Mouse (Mus musculus) neutrophil, adult 5-6 weeks (primary cell): ENCODE data around the gene Fkrp. TPM values are rescaled to one million over a fixed set of nuclear protein-coding genes. Genes with fewer than 3 reads are reported as not detected.

Source experiments
- ATAC-seq: fragments of 151-379, 151-347 bp; 2 replicates; pipeline ENCODE4 v1.8.0; 2017; ENCODE audit warnings: mild to moderate bottlenecking, moderate TSS enrichment; ENCODE audit not compliant: insufficient number of reproducible peaks, poor library complexity, low FRiP score, severe bottlenecking; ENCODE audit errors: extremely low read depth
- total RNA-seq: library from RNA; stranded (forward); fragments of 200-1000 nt; gene quantifications from 2 replicates; pipeline ENCODE4 v1.2.3, GENCODE M21; 2017

The Fkrp gene
- total RNA-seq, 1 experiment from 2014 or later, result 14.3 TPM

DNA sequence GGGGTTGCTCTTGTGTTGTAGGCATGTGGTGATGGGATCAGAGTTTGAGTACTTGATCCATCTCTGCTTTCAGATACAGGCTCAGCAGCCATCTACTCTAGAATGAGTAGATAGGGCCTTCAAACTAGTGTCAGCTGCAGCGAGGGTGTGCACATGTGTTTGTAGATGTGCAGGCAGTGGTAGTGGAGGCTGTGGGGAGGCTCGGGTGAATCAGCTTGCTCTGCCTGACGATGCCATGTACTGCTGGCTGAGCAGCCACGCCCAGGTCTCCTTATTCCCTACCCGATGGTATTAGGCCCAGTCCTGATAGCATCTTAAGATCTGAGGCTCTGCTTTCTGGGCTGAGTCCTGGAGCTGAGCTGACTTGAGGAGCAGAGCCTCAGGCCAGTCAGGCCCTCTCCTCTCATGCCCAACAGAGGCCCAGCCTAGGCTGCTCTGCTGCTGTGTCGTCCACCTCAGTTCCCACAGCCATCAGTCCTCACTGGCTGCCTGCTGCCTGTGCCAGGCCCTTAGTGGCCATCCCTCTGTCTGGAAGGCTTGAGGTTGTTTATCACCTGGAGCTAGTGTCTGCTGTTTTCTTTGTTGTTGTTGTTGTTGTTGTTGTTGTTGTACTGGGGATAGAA lies 22.4 kb upstream of the Fkrp start:
- ATAC-seq, result no peak

DNA sequence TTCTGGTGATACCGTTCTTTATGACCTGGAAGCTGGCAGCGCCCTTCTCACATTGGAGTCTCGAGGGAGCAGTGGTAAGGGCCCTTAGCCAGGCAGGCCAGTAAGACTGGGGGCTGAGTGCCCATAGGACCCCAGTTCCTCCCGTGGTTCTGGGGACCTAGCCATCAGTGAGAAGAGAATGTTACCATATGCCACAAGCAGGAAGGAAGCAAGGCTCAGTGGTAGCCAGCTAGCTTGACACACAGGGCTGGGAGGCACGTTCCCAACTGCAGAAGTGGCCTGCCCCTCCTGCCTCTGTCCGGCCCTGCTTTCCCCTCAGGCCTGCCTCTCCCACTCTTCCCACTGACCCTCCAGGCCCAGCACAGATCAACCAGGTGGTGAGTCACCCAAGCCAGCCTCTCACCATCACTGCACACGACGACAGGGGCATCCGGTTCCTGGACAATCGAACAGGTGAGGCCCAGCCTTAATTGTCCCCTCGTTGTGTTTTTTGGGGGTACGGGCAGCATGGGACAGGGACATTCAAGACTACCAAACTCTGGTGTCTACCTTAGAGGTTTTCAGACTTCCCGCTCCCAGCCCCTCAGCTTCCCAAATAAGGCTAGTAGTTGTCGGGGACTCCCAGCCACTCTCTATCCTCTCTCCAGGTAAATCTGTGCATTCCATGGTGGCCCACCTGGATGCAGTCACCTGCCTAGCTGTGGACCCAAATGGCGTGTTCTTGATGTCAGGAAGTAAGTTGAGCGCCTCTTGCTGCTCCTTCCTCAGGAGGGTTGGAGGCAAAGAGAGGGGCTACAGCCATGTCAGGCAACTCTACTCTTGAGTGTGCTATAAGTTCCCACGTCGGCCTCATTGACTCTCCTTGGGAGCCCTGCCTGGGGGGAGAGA lies 21.6 kb upstream of the Fkrp start:
- no peak for ATAC-seq

GRCm38 (mm10) chr7:16830449-16830848 lies 13.9 kb upstream of the Fkrp start:
- ATAC-seq, result no peak

- peak; percentile 31 for ATAC-seq
These were observed 10.7 kb upstream of the Fkrp start for GRCm38 (mm10) chr7:16827274-16827673.

GRCm38 (mm10) chr7:16826571-16826970 lies 10.0 kb upstream of the Fkrp start:
- no peak for ATAC-seq

DNA sequence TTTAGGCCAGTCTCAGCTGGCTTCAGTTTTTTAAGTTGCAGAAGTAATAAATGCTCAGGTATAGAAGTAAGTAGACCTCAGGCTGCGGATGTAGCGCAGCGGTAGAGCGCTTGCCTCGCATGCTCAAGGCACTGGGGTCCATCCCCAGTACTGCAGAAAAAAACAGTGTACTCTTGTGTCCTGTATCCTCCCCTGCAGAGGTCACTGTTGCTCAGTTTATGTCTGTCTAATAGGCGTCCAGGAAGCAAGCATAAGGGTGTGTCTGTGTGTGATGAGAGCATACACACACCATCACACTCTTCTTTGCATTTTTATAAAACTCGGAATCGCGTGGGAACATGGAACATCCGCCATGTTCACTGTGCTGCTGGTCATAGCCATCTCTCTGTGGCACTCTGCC lies 9.3 kb upstream of the Fkrp start:
- peak; percentile 80 for ATAC-seq

DNA sequence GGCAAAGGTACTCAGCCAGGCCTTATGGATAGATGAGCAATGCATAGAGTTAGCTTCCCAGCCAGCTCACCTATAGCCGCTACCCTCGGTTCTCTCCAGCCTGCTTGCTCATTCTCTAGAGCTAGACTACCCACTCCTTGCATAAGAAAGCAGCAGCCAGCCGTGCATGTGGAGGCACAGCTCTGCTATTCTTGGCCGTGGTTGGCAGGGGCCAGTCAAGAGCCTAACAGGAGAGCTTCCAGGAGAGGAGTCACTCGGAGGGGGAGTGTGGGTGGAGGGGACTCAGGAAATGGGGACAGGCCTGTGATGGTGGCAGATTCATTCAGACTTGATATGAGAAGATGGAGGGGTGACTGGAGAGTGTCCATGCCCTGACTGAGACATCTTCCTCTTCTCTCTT lies 7.2 kb upstream of the Fkrp start:
- no peak for ATAC-seq

DNA sequence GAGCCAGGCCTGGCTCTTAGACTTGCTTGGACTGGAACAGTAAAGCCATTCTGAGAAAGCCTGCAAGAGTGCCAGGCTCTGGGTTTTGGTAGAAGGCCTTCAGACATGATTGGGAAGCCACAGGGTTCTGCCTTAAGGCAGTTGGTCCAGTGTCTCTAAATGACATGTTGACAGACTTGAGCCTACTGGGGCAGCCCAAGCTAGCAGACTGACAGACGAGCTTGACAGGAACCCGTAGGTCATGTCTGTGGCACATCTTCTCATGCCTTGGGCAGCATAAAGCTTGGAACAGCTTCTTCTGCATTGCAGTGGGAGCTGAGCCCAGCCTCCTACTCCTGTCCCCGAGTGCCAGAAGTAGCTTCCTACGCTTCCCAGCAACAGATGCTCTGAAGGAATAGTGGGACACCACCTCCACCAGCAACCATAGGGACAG lies 5.2 kb upstream of the Fkrp start:
- no peak for ATAC-seq

DNA sequence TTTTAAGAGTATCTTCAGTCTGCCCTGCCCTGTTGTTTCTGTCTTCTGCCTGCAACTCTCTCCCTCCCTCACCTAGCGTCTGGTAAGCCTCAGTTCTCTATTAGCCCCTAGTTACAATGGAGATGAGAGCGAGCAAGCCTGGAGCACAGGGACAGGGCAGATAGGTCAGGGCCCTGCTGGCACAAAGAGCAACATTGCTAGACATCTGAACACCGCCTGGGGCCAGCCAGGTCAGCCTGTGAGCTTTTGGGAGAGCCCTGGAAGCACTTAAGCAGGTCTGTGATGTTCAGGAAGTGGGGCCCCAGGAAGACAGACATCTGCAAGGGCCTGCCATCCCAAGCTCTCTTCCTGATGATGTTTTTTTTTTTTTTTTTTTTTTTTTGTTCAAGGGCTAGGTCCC lies 4.6 kb upstream of the Fkrp start:
- ATAC-seq, result no peak

- ATAC-seq, result no peak
These were observed 3.8 kb upstream of the Fkrp start for GRCm38 (mm10) chr7:16820271-16820763.

DNA sequence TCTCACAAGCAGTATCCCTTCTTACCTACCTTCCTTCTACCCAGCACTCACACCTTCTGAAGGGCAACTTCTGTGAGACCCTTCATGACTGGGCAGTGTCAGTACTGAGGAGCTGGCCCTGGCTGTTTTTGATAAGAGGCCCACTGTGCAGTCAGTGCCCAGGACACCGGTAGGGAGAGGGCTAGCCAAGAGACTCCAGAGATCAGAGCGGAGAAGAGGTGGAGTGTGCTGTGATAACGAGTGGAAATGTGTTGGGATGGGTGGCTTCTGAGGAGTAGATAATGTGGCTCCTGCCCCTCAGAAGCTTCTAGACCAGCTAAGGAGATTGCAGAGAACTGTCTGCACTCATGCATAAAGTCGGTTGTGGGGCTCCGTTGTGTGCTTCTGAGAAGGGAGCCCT lies 3.3 kb upstream of the Fkrp start:
- no peak for ATAC-seq

- ATAC-seq, result no peak
These were observed 1.2 kb upstream of the Fkrp start for GRCm38 (mm10) chr7:16817693-16818092.

DNA sequence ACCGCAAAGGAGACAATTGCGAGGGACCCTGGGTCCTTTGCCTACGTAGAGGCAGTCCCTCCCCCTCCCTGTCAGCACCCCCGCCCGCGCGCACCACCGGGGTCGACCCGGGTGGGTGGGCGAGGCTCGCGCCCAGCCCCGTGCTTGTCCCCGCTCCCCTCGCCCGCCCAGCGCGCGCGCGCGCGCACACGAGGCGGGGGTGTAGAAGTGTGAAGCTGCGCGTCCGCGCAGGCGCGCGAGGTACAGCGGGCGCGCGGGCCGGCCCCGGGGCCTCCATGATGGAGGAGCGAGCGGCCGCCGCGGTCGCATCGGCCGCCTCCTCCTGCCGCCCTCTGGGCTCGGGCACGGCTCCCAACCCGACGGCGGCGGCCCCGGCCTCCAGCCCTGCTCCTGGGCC lies 456 bp downstream of the Fkrp start:
- no peak for ATAC-seq

DNA sequence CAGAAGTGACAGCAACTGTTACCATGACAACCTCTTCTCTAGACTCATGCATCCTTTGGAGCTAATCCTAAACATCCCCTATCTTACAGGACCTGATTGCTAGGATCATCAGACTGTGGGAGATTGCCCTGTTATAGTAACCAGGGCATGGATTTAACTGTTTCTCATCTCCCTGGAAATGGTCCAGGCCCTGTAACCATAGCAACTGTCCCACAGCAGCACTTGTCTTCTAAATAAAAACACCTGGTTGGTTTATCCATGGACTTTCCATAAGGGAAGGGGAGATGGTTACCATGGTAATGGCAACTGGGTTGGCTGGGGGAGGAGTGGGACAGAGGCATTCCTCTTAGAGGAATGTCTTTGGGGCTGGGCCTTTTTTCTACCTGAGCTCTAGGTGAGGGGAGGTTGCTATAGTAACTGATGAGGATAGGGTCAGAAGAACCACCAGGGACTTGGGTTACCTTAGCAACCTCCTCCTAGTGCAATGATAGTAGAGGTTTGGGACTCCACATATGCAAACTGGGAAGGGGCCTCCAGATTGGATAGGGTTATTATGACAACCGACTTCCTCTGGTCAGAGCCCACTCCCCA lies 1.1 kb downstream of the Fkrp start, which contains the start of gene Strn4:
TSS of gene Strn4 (plus strand) at position 539 of the 591 bp plus-strand sequence.
- ATAC-seq, result no peak

DNA sequence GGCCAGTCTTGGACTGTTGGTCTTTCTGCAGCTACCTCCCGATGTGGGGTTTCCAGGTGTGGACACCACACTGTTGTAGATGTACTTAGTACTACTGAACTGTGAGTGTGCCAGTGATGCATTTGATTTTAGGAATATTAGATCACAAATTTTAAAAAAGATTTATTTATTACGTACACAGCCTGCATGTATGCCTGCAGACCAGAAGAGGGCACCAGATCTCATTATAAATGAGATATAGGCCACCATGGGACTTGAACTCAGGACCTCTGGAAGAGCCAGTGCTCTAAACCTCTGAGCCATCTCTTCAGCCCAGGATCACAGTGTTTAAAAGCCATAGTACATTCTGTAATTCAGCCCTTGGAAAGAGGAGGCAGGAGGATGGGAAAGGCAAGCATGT lies 4.0 kb downstream of the Fkrp start:
- no peak for ATAC-seq

DNA sequence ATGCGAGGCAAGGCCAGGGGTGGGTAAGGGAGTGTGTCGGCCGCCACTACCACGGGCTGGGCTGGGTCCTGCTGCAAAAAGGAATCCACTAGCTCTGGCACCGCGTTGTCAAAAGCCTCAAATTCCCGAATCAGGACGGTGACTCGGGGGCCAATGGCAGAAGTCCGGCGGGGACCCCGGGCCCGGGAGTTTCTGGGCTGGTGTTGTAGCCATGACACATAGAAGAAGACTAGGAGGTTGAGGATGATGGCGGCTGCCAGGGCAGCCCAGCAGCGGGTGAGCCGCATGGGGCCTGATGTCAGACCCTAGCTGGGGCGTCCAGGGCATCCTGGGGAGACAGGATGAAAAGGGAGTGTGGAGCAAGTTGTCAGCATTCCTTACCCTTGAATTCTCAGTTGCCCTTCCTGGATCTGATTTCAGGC lies 4.9 kb downstream of the Fkrp start:
- no peak for ATAC-seq

DNA sequence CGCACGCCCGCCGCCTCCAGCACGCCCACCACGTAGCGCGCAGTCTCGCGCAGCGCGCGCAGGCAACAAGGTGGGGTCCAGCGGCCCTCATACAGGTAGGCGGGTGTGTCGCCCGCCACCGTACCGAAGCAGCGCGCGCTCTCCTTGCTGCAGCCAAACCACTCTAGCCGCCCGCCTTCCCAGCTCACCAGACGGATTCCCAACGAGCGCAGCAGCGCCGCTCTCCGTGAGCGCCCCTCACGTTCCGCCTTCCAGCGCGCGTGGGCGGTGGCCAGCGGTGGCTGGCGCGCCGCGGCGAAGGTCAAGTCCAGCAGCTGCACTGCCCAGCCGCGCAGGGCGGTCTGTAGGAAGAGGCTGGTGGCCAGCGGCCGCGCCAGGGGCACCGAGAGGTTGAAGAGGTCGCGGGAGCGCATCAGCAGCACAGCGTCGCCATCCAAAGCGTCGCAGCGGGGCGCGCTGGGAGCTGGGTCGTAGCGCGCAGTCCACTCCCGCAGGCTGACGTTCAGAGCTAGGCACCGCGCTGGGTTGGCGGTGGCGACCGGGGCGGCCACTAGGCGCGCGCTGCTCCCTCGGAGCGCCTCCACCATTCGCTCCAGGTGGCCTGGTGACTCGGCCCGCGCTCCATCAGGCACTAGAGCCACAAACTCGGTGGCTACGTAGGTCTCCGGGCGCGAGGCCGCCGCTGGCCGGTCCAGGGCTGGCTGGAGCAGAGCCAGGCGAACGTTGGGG lies 5.4 kb downstream of the Fkrp start:
- no peak for ATAC-seq

GRCm38 (mm10) chr7:16810399-16810919 lies 6.1 kb downstream of the Fkrp start:
- ATAC-seq, result no peak

- ATAC-seq, result no peak; the same call in 1 of the 2 replicates
These were observed 6.8 kb downstream of the Fkrp start for GRCm38 (mm10) chr7:16809739-16810138.
